Mouse (Mus musculus): Measurements from ENCODE around the gene Srpk2. TPM values are rescaled to one million over a fixed set of nuclear protein-coding genes. Genes with fewer than 3 reads are reported as not detected.
"Not testable (repeated sequence)": the region's sequence is repeated elsewhere in the genome, so short reads cannot be mapped to it uniquely, and the experiment has no call there.

Gene Srpk2
- total RNA-seq, 2 experiments from 2014 or later, result 47.2 to 60.2 TPM

- ATAC-seq (replicated peaks; ENCODE audit: poor library complexity, severe bottlenecking), result peak; percentile 48
Measured at GRCm38 (mm10) chr5:23674829-23675498, 9.5 kb downstream of the Srpk2 start.

- ATAC-seq (replicated peaks; ENCODE audit: poor library complexity, severe bottlenecking), result no peak
Measured at GRCm38 (mm10) chr5:23672136-23672535, 12.3 kb downstream of the Srpk2 start.

GRCm38 (mm10) chr5:23670880-23671279 is 13.5 kb downstream of the Srpk2 start:
- no peak for ATAC-seq (replicated peaks; ENCODE audit: poor library complexity, severe bottlenecking)

- ATAC-seq (replicated peaks; ENCODE audit: poor library complexity, severe bottlenecking), result no peak
Measured at GRCm38 (mm10) chr5:23665906-23666305, 18.5 kb downstream of the Srpk2 start.

- ATAC-seq (replicated peaks; ENCODE audit: poor library complexity, severe bottlenecking), result no peak
Measured at GRCm38 (mm10) chr5:23661191-23661590, 23.2 kb downstream of the Srpk2 start.

GRCm38 (mm10) chr5:23658017-23658416 is 26.4 kb downstream of the Srpk2 start:
- no peak for ATAC-seq (replicated peaks; ENCODE audit: poor library complexity, severe bottlenecking)

GRCm38 (mm10) chr5:23656590-23656989 is 27.8 kb downstream of the Srpk2 start:
- no peak for ATAC-seq (replicated peaks; ENCODE audit: poor library complexity, severe bottlenecking)

- ATAC-seq (replicated peaks; ENCODE audit: poor library complexity, severe bottlenecking), result no peak
Measured at GRCm38 (mm10) chr5:23655030-23655429, 29.4 kb downstream of the Srpk2 start.

GRCm38 (mm10) chr5:23652326-23652725 is 32.1 kb downstream of the Srpk2 start:
- no peak for ATAC-seq (replicated peaks; ENCODE audit: poor library complexity, severe bottlenecking)

GRCm38 (mm10) chr5:23651786-23652185 is 32.6 kb downstream of the Srpk2 start:
- no peak for ATAC-seq (replicated peaks; ENCODE audit: poor library complexity, severe bottlenecking)

GRCm38 (mm10) chr5:23650504-23650903 is 33.9 kb downstream of the Srpk2 start:
- ATAC-seq (replicated peaks; ENCODE audit: poor library complexity, severe bottlenecking), result peak; percentile 80

- ATAC-seq (replicated peaks; ENCODE audit: poor library complexity, severe bottlenecking), result no peak
Measured at GRCm38 (mm10) chr5:23649246-23649645, 35.2 kb downstream of the Srpk2 start.

- ATAC-seq (replicated peaks; ENCODE audit: poor library complexity, severe bottlenecking), result no peak
Measured at GRCm38 (mm10) chr5:23645671-23646070, 38.7 kb downstream of the Srpk2 start.

GRCm38 (mm10) chr5:23639193-23639592 is 45.2 kb downstream of the Srpk2 start:
- ATAC-seq (replicated peaks; ENCODE audit: poor library complexity, severe bottlenecking), result not testable (repeated sequence)

- ATAC-seq (replicated peaks; ENCODE audit: poor library complexity, severe bottlenecking), result peak; percentile 28
Measured at GRCm38 (mm10) chr5:23638023-23638422, 46.4 kb downstream of the Srpk2 start.

- peak; percentile 87 for ATAC-seq (replicated peaks; ENCODE audit: poor library complexity, severe bottlenecking)
Measured at GRCm38 (mm10) chr5:23637337-23637736, 47.1 kb downstream of the Srpk2 start.

GRCm38 (mm10) chr5:23631490-23631889 is 52.9 kb downstream of the Srpk2 start:
- ATAC-seq (replicated peaks; ENCODE audit: poor library complexity, severe bottlenecking), result peak; percentile 86

GRCm38 (mm10) chr5:23627221-23627620 is 57.2 kb downstream of the Srpk2 start:
- ATAC-seq (replicated peaks; ENCODE audit: poor library complexity, severe bottlenecking), result no peak

- no peak for ATAC-seq (replicated peaks; ENCODE audit: poor library complexity, severe bottlenecking)
Measured at GRCm38 (mm10) chr5:23626173-23626572, 58.2 kb downstream of the Srpk2 start.

GRCm38 (mm10) chr5:23620621-23621020 is 63.8 kb downstream of the Srpk2 start:
- ATAC-seq (replicated peaks; ENCODE audit: poor library complexity, severe bottlenecking), result no peak

- ATAC-seq (replicated peaks; ENCODE audit: poor library complexity, severe bottlenecking), result no peak
Measured at GRCm38 (mm10) chr5:23618656-23619055, 65.8 kb downstream of the Srpk2 start.

- ATAC-seq (replicated peaks; ENCODE audit: poor library complexity, severe bottlenecking), result no peak
Measured at GRCm38 (mm10) chr5:23617104-23617415, 67.4 kb downstream of the Srpk2 start.

Measured in granulocyte monocyte progenitor cell, adult 5-6 weeks (primary cell).